Mouse (Mus musculus): Measurements from ENCODE around the gene Impdh2. TPM values are rescaled to one million over a fixed set of nuclear protein-coding genes. Genes with fewer than 3 reads are reported as not detected.
A peak's percentile ranks its signal among the peaks of the same experiment; 100 is the strongest.

The Impdh2 gene
- polyA plus RNA-seq, 1 experiment from 2014 or later, result 173 TPM

DNA sequence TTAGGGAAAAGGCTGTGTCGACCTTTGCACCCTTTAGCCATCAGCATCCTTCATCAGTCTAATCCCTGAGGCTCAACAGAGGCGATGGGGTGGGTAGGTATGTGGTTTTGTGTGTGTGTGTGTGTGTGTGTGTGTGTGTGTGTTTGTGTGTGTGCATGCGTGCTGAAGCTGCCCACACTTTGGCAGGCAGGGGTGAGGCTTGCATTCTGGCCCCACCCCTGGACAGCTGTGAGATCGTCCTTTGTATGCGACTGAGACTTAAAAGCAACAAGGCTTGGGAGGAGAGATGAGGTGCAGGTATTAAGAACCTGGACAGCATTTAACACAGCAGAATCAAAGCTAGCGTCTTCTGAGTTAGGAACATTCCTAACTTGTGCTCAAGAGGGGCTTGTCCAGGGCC is 16.9 kb downstream of the Impdh2 start:
- H3K9me3 ChIP-seq (ENCODE audit: control insufficient read depth, low read length), result no peaks in the 10 kb centered on the region
- H3K4me3 ChIP-seq (ENCODE audit: low read length), result peak overlapping the region; percentile 80
- H3K27me3 ChIP-seq (replicated peaks; ENCODE audit: control insufficient read depth, insufficient read depth, low read length), result no peaks in the 10 kb centered on the region
- no peak for ATAC-seq
- H3K4me2 ChIP-seq (ENCODE audit: low read depth, low read length), result peak overlapping the region; percentile 79
- no peak overlapping the region for H3K27ac ChIP-seq (ENCODE audit: low read length)
- peaks cover 11% of the 10 kb centered on the region for H3K36me3 ChIP-seq (ENCODE audit: control insufficient read depth, insufficient read depth, low read length)
- WGBS, result 32% methylated on average over 6 of the region's 6 CpGs
- peaks cover 32% of the 10 kb centered on the region for H3K4me1 ChIP-seq (ENCODE audit: control insufficient read depth, insufficient read depth, low read length)
- H3K9ac ChIP-seq (ENCODE audit: low read depth, low read length), result peak overlapping the region; percentile 88; the same call in 1 of the 2 replicates

DNA sequence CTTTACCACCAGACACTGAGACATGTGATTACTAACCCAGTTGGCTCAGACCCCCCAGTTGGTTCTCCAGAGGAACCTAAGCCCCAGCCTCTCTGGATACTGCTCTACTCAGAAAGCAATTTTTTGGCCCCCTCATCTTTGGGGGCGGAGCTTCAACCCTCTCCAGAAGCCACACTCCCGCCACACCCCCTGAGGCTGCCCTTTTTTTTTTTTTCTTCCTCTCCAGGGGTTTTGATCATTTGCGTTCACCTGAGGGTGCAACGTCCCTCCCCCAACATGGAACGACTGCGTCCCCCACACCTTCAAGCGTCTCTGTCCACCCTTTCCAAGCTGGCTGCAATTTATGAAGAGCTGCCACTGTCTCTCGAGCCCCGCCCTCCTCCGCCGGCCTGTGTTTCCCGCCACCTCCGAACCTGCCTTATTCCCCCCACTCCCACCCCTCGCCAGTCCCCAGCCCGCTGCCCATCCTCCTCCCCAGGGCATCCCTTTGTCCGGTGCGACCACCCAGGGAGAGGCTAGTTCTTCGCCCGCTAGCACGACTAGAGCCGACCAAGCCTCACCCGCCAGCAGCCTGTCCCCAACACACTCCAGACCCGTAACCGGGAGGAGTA is 18.0 kb downstream of the Impdh2 start:
- under 1% methylated on average over 24 of the region's 24 CpGs for WGBS
- no peaks in the 10 kb centered on the region for H3K27me3 ChIP-seq (replicated peaks; ENCODE audit: control insufficient read depth, insufficient read depth, low read length)

DNA sequence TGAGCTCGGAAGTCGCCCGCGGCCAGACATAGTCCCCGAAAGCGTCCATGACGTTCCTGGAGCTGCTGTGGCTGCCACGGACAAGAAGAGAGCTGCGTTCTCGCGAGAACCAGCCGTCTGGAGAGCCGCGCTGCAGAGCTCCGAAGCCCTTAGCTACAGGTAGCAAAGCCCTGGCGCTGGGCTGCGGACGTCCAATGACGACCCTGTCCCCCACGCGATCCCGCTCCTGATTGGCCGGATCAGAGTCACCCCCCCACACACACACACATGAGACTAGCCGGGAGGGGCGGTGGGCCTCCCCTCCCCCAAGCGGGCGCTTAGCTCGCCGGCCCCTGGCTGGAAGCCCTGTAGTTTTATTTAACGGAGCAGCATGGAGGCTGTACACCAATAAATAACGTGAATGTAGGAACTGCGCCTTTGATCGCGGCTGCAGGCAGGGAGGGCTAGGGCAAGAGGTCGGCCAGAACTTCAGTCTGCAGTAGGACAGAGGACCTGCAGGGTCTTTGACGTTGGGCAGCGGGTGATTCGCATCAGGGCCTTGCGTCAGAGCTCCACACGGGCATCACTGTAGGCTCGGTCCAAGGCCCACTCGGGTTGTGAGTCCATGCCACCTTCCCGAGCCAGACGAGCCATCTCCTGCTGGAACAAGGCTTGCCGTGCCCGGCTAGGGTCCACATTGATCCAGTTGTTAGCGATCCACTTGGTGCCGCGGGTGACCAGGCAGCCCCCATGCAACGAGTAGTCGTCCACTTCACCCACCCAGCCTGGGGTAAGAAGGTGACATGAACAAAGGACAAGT is 18.7 kb downstream of the Impdh2 start, which contains the start of gene Wdr6:
TSS of gene Wdr6 (minus strand) at position 195 of the 799 bp plus-strand sequence.
- H3K4me2 ChIP-seq (ENCODE audit: low read depth, low read length), result peak within 1 kb of the TSS; percentile 79
- peaks cover 7% of the 10 kb centered on the region for H3K36me3 ChIP-seq (ENCODE audit: control insufficient read depth, insufficient read depth, low read length)
- H3K27ac ChIP-seq (ENCODE audit: low read length), result peak within 1 kb of the TSS; percentile 93
- H3K4me3 ChIP-seq (ENCODE audit: low read length), result peak within 1 kb of the TSS; percentile 80
- no peaks in the 10 kb centered on the region for H3K27me3 ChIP-seq (replicated peaks; ENCODE audit: control insufficient read depth, insufficient read depth, low read length)
- peaks cover 30% of the 10 kb centered on the region for H3K4me1 ChIP-seq (ENCODE audit: control insufficient read depth, insufficient read depth, low read length)
- WGBS, result 5% methylated on average over 51 of the region's 51 CpGs
- peak; percentile 97 for ATAC-seq
- no peaks in the 10 kb centered on the region for H3K9me3 ChIP-seq (ENCODE audit: control insufficient read depth, low read length)
- H3K9ac ChIP-seq (ENCODE audit: low read depth, low read length), result peak within 1 kb of the TSS; percentile 88

More for the DNA sequence above, 18.0 kb downstream of the Impdh2 start:
- peak overlapping the region; percentile 79 for H3K4me2 ChIP-seq (ENCODE audit: low read depth, low read length)
- no peak; the same call in 1 of the 2 replicates for ATAC-seq
- peak overlapping the region; percentile 80 for H3K4me3 ChIP-seq (ENCODE audit: low read length)
- H3K9ac ChIP-seq (ENCODE audit: low read depth, low read length), result peak overlapping the region; percentile 88
- H3K27ac ChIP-seq (ENCODE audit: low read length), result peak overlapping the region; percentile 93
- peaks cover 7% of the 10 kb centered on the region for H3K36me3 ChIP-seq (ENCODE audit: control insufficient read depth, insufficient read depth, low read length)
- peaks cover 32% of the 10 kb centered on the region for H3K4me1 ChIP-seq (ENCODE audit: control insufficient read depth, insufficient read depth, low read length)
- no peaks in the 10 kb centered on the region for H3K9me3 ChIP-seq (ENCODE audit: control insufficient read depth, low read length)

DNA sequence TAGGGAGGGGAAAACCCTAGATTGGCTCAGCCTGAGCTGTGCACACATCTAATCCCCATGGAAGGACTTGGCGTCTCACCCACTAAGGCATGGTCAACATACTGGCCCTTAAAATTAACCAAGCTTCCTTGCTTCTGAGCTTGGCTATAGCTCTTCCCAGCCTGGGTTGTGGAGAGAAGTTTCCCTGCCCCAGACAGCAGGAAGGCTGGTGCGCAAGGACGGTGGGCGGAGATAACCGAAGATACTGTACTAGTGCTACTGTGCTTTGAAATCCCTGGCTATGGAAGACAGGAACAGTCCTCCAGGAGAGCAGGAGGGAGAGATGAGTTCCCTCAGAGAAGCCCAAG is 19.2 kb downstream of the Impdh2 start:
- H3K27ac ChIP-seq (ENCODE audit: low read length), result peak overlapping the region; percentile 81
- peak overlapping the region; percentile 79 for H3K4me2 ChIP-seq (ENCODE audit: low read depth, low read length)
- no peaks in the 10 kb centered on the region for H3K27me3 ChIP-seq (replicated peaks; ENCODE audit: control insufficient read depth, insufficient read depth, low read length)
- no peaks in the 10 kb centered on the region for H3K9me3 ChIP-seq (ENCODE audit: control insufficient read depth, low read length)
- ATAC-seq, result no peak
- peak overlapping the region; percentile 88 for H3K9ac ChIP-seq (ENCODE audit: low read depth, low read length)
- peak overlapping the region; percentile 80 for H3K4me3 ChIP-seq (ENCODE audit: low read length)
- H3K4me1 ChIP-seq (ENCODE audit: control insufficient read depth, insufficient read depth, low read length), result peaks cover 24% of the 10 kb centered on the region
- peaks cover 7% of the 10 kb centered on the region for H3K36me3 ChIP-seq (ENCODE audit: control insufficient read depth, insufficient read depth, low read length)
- 51% methylated on average over 5 of the region's 5 CpGs for WGBS

DNA sequence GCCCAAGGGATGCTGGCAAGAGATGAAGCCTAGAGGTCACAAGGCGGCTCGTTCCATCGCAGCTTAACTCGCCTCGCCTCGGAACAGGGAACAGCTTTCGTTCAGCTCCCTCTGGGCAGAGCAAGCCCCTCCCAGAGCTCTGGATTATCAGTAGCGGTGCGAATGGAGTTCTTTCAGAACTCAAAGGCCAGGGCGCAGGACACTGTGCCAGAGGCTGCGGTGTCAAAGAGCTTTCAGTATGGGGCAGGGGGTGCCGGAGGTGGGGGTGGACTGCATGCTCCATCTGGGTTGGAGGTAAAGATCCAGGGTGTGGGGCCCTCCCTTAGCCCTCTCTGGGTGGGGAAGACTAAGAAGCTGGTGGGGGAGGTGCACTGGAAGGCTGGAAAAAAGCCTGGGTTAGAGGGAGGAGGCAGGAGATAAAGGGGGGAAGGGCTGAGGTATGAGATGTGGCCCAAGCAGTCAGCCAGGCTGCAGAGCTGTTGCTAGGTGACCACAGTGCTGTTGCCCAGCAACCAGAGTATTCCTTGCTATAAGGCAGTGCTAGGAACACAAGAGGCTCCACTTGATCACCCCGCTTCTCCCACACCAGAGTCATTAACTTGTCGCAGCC is 27.6 kb downstream of the Impdh2 start:
- Histone ChIP-seq H3K9me3 (ENCODE audit: control insufficient read depth, low read length) (no peaks in the 10 kb centered on the region), H3K27ac (ENCODE audit: low read length) (peak overlapping the region; percentile 47; the same call in 1 of the 2 replicates), H3K4me2 (ENCODE audit: low read depth, low read length) (peak overlapping the region; percentile 33)

DNA sequence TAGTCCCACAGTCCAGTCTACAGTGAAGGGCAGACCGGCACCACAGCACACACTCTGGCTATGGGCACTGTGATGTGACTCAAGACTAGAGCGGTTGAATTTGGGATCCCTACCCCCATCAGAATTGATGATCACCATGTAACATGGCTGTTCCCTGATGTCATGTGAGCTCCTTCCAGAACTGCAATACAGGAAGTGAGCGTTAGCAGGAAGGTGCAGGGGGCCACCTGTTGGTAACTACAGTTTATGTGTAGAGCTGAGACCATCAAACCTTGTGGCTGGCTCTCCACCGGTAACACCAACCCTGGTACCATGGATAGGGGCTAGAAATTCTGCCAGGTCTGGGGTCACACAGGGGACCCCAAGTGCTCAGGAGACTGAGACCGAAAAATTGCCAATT is 29.1 kb downstream of the Impdh2 start:
- Histone ChIP-seq H3K27me3 (replicated peaks; ENCODE audit: control insufficient read depth, insufficient read depth, low read length) (no peaks in the 10 kb centered on the region), H3K9ac (ENCODE audit: low read depth, low read length) (no peak overlapping the region), H3K9me3 (ENCODE audit: control insufficient read depth, low read length) (no peaks in the 10 kb centered on the region), H3K4me3 (ENCODE audit: low read length) (no peak overlapping the region), H3K36me3 (ENCODE audit: control insufficient read depth, insufficient read depth, low read length) (no peaks in the 10 kb centered on the region), H3K4me2 (ENCODE audit: low read depth, low read length) (no peak overlapping the region), H3K4me1 (ENCODE audit: control insufficient read depth, insufficient read depth, low read length) (peaks cover 17% of the 10 kb centered on the region), H3K27ac (ENCODE audit: low read length) (no peak overlapping the region)
- no peak for ATAC-seq
- 63% methylated on average over 5 of the region's 5 CpGs for WGBS

More for the DNA sequence above, 27.6 kb downstream of the Impdh2 start:
- Histone ChIP-seq H3K9ac (ENCODE audit: low read depth, low read length) (peak overlapping the region; percentile 30; the same call in 1 of the 2 replicates), H3K36me3 (ENCODE audit: control insufficient read depth, insufficient read depth, low read length) (no peaks in the 10 kb centered on the region), H3K4me1 (ENCODE audit: control insufficient read depth, insufficient read depth, low read length) (peaks cover 17% of the 10 kb centered on the region), H3K4me3 (ENCODE audit: low read length) (peak overlapping the region; percentile 9; the same call in 1 of the 2 replicates), H3K27me3 (replicated peaks; ENCODE audit: control insufficient read depth, insufficient read depth, low read length) (no peaks in the 10 kb centered on the region)
- 9% methylated on average over 14 of the region's 14 CpGs for WGBS
- peak; percentile 90 for ATAC-seq

DNA sequence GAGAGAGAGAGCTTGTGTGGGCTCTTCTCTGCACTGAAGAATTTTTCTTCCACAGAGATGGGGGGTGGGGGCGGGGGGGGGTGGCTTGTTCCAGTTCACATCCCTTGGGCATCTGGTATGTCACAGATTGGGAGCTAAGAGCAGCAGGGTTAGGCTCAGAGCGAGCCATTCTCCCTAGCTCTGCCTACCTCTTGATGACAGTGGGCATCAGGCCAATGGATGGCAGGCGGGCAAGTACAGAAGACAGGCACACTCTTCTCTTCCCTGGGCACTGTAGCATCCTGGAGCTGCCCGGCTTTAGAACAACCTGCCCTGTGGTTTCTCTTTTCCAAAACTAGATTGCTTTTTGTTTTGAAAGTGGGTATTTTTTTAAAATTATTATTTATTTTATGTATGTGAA is 31.4 kb downstream of the Impdh2 start:
- no peak overlapping the region for H3K4me2 ChIP-seq (ENCODE audit: low read depth, low read length)
- peaks cover 17% of the 10 kb centered on the region for H3K4me1 ChIP-seq (ENCODE audit: control insufficient read depth, insufficient read depth, low read length)
- H3K9ac ChIP-seq (ENCODE audit: low read depth, low read length), result no peak overlapping the region
- no peak for ATAC-seq
- WGBS, result 86% methylated on average over 4 of the region's 4 CpGs
- H3K27ac ChIP-seq (ENCODE audit: low read length), result no peak overlapping the region
- no peaks in the 10 kb centered on the region for H3K9me3 ChIP-seq (ENCODE audit: control insufficient read depth, low read length)
- H3K4me3 ChIP-seq (ENCODE audit: low read length), result no peak overlapping the region
- H3K36me3 ChIP-seq (ENCODE audit: control insufficient read depth, insufficient read depth, low read length), result no peaks in the 10 kb centered on the region
- no peaks in the 10 kb centered on the region for H3K27me3 ChIP-seq (replicated peaks; ENCODE audit: control insufficient read depth, insufficient read depth, low read length)

DNA sequence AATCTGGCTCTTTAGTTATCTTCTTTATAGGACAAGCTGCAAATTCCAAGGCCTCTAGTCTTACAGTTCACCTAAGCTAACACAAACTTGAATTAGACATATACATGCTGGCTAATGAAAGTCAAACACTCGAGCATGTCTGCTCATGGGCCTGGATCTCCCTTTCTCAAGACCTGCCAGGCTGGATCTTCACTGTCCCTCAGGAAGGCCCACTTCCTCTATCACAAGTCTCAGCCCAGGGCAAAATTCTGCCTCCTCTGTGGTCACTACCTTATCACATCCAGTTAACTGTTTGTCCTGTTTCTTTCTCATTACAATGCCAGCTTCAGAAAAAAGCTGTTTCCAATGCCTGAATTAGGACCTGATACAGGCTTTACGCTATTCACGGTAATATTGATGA is 34.3 kb downstream of the Impdh2 start:
- ATAC-seq, result no peak
- Histone ChIP-seq H3K4me3 (ENCODE audit: low read length) (no peak overlapping the region), H3K4me2 (ENCODE audit: low read depth, low read length) (no peak overlapping the region), H3K4me1 (ENCODE audit: control insufficient read depth, insufficient read depth, low read length) (peaks cover 9% of the 10 kb centered on the region), H3K27ac (ENCODE audit: low read length) (no peak overlapping the region), H3K9ac (ENCODE audit: low read depth, low read length) (no peak overlapping the region), H3K9me3 (ENCODE audit: control insufficient read depth, low read length) (no peaks in the 10 kb centered on the region), H3K27me3 (replicated peaks; ENCODE audit: control insufficient read depth, insufficient read depth, low read length) (no peaks in the 10 kb centered on the region; the same call in 1 of the 2 replicates), H3K36me3 (ENCODE audit: control insufficient read depth, insufficient read depth, low read length) (no peaks in the 10 kb centered on the region)
- 75% methylated on average over 3 of the region's 3 CpGs for WGBS
